Mouse (Mus musculus): ENCODE measurements at regions not wholly inside any gene's neighbourhood (a gene's known extent, or its start where the extent isn't known, plus 50 kb on each side); places are given as distances from the start of the nearest gene placed in this dataset.
A peak's percentile ranks its signal among the peaks of the same experiment; 100 is the strongest.
"Not testable (repeated sequence)": the region's sequence is repeated elsewhere in the genome, so short reads cannot be mapped to it uniquely, and the experiment has no call there.

DNA sequence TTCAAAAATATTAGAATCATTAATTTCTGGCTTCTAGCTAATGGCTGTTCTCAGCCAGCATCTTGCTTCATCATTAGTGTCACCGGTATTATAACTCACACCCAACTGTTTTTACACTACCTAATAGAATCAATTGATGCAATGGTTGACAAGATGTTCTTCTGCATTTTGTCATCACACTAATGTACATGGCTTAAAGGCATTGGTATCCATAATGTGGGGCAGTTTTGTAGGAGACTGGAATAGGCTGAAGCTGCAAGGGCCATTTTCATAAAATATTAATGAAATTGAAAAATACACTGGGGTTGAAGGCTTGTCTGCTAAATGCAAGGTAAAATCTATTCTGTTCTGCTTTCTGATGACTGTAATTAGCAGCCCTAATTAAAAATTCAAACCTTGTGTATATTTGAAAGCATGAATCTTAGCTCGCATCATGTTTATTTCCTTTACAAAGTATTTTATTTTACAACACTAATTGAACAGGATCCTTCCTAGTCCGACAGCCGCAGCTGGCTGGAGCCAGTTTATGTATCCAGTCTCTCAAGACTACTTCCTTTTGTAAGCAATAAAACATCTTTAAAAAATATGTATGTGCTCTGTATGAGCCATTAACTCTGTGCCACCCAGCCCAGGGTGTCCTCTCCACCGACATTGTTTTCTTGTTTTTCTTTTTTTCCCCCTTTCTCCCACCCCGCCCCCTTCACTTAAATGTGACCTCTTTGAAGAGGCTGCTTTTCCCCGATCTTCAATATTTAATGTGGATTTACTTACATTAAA is 259.6 kb downstream of the Pou4f1 start:
- no peak for DNase-seq (ENCODE audit: low read depth, low spot score)

DNA sequence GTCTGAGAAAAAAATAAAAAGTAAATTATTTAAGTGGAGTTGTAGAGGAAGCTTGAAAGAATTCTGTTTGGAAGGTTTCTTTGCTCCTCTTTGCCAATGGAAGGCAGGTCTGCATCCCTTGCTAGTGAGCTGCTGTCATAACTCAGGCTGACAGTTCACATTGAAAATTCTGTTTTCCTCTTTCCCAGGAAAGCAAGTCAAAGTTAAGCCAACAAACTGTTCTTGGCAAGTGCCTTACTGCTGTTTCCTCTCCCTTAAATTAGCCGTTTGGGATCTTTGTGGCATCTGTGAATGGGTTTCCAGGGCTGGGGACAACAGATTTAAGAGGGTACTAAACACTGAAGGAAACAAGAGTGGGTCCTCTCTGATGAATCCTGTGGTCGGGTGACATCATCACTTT is 261.2 kb downstream of the Pou4f1 start:
- no peak for DNase-seq (ENCODE audit: low read depth, low spot score)

DNA sequence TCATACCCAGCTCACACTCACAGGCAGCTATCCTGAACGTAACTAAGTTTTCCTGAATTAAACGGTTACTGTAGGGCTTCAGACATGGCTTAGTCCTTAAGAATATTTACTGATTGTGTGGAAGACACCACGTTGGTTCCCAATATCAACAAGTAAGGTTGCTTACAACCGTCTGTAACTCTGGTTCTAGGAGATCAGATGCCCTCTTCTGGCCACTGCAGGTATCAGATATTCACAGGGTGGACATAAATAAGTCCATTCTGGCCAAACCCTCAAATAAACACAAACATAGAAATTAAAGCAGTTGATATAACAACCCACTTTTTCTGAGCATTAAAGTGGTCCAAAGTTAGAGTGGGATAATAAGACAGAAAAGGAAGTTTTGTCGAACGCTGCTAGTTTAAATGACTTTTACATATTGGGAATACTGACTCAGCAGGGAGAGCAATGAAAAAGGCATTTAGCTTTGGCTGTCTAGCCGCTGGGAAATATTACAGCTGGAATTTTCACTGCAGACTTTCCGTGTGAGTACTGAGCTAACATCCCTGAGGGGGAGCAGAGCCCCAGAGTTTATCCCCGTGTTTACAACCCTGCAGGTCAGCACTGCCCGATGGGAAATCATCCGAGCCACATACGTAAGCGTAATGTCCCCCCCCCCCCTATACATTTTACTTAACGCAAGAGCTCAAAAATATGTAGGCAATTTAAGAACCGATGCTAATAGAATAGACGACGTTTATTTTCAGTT is 264.4 kb downstream of the Pou4f1 start:
- DNase-seq (ENCODE audit: low read depth, low spot score), result no peak

DNA sequence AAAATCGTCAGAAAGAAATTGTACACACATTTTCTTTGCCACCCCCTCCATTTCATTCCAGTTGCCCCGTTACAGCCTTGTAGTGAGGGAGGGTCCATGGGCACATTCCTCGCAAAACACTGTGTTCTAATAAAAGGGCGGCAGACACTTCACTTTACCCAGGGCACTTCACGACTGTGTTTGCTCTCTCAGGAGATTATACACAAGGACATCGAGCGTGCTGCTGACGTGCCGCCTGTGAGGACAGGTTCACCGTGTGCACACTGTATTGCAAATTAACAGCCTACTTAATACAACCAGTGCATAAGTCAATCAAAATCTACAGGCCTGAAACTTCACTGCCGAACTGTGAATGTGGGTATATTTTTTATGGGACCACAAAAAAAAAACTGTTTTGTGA is 274.6 kb downstream of the Pou4f1 start:
- DNase-seq (ENCODE audit: low read depth, low spot score), result no peak

DNA sequence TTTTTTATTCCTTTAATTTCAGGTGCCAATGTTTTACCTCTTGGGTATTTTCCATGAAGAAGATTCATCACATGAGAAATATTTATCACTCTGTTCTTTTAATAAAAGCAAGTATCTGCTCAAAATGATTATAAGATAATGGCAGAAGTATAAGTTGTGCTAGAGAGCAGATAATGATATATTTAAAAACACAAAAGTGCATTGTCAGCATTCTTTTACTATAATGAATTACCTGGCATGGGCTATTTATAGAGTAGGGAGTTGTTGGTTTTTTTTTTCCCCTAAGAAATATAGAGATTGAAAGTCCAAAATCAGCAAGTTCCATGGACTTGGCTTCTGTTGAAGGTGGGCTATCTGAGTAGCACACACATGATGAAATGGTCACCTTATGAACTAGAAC is 292.7 kb downstream of the Pou4f1 start:
- no peak for DNase-seq (ENCODE audit: low read depth, low spot score)

DNA sequence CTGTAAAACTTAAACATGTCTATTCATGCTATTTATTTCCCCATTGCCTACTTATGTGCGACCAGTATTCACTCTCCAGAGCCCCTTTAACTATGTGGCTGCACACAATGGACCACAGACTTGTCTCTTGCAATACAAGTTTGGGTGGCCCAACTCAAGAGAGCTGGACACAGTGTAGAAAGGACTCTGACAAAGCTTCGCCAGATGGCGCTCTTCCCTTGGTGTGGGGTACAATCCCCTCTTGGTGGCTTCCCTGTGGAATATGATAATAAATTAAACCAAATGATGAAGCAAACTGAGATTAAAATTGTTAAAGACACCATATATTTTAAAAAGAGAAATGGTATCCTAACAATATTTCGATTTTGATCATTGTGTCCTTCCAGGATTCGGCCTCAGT is 302.6 kb upstream of the Ednrb start:
- no peak for DNase-seq (ENCODE audit: low read depth, low spot score)

DNA sequence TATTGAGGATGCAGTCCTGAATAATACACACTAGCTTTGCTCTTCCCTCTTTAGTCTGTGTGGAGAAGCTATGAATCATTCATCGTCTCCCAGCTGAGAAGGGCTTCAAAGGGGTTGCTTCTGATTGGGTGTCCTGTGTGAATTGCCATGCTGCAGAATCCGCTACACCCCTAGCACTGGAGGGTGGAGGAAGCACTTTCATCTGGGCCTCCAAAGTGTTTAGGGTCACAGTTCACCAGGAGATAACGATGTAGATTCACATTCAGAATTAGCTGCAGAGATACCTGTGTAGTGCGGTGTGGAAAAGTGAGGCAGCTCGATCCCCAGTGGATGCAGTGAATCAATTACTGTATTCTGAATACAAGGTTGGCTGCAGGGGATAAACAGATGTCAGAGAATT is 301.2 kb upstream of the Ednrb start:
- DNase-seq (ENCODE audit: low read depth, low spot score), result no peak

DNA sequence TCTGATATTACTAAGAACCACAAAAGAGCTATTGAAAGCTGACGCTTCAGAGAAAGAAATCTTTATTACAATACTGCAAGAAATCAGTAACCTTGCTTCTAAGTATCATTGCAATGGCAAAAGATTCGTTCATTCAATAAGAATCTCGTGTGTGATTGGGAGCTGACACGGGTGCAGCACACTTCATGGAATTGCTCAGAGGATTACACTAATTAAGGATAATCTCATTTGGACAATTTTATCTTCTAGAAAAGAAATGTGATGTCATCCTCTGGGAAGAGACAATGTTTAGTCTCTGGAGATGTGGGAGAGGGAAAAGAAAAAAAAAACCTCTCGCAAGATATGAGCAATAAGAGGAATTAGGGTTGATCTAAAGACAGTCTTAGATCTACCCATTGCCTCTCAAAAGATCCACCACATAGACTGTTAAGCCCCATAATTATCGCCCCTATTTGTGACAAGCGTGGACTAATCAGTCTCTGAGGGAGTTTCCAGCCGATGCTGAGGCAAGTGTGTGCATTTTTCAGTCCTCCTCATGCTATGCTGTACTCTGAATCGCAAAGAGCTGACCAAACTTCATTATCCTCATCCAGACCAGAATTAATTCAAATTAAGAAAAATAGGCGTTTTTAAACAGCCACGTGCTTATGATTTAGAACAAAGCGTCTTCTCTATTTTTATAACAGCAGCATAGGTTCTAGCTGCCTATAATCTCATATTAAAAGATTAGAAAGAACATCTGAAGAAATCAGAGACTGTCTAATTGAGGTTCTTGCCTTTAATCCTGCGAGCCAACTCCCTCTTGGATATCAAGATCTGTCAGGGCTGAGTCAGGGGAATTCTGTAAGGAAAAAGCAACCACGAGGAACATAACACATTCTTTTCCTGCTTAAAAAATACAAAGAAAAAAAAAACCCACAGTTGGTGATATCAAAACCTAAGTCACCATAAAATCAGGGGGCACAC is 271.1 kb upstream of the Ednrb start:
- no peak for DNase-seq (ENCODE audit: low read depth, low spot score)

DNA sequence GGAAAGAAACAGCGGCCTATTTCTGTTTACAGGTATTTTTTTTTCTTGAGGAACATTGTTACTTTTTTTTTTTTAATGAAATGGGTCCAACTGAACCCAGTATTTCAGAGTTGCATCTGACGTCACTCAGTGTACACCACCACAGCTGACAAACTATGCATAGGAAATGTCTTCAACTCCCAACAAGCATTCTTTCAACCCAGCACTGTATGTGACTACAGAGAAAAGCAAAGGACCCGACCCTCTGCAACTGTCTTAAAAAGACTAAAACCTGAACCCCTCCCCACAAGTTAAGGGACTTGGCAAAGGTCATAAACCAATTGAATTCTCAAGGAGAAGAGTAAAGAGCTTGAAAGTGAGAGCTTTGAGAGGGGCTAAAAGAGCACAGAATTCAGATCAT is 270.0 kb upstream of the Ednrb start:
- DNase-seq (ENCODE audit: low read depth, low spot score), result no peak

DNA sequence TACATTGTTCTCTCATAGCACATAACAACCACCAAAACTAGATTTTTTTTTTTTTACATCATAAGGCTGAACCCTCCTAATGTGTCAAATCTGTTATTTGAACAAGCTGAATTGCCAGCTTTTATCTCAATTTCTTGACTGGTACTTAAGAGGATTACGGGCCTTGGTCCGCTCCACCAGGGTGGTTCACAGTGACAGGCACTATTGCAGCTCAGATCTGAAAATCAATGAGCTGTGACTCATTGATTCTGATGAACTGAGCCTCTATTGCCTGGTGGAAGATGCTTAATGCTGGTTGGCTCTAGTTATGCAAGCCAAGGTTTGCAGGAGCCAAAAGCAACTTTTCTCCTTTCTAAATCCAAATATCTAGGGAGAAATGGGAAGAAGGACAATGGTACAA is 269.2 kb upstream of the Ednrb start:
- no peak for DNase-seq (ENCODE audit: low read depth, low spot score)

DNA sequence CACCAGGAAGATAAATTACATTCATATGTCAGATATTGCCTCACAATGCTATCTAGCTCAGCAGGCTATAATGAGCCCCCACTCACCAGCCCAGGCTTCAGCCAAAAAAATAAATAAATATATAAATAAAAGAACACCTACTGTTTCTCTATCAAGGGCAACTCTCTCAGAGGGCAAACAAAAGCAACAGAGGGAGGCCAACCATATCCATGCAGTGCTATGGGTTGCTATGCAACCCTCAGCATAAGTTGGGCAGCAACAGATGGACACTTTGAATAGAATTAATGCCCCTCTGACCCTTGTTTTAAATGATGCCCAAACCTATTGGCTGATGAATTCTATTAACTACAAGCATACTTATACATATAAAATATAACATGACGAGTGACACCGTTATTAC is 242.2 kb upstream of the Ednrb start:
- DNase-seq (ENCODE audit: low read depth, low spot score), result no peak

DNA sequence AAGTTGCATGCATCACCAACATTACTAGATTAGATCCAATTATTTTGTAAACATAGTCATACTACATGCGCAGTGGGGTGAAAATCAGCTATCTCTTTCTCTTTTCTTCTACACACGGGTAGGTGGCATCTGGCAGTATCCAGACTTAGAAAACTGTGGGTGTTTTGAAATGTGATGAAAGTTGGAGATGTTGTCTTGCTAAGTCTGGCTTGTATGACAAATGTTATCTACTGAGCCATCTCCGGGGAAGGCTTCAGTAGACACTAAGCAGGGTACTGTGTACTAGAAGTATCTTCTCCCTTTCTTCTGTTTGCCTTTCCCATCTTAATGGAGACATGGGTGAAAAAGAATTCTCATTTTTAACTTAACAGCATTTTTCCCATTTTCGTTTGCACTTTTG is 220.0 kb upstream of the Ednrb start:
- DNase-seq (ENCODE audit: low read depth, low spot score), result not testable (repeated sequence)

DNA sequence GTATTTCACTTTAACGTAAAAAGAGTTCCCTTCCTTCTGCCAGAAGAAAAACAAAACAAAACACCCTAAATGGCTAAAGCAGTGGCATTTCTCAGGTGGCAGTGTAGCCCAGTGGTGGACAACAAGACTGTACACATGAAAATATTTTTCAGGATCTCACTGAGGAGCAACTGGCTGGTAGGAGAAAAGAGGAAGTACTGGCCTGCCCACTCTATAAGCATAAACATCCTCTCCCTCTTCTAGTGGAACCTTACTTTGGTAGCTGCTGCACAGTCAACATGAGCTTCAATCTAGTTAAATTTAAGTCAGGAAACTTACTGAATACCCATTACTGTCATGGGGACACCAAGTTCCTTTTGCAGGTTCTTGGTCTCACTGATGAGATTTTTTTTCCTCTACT is 209.5 kb upstream of the Ednrb start:
- DNase-seq (ENCODE audit: low read depth, low spot score), result no peak

DNA sequence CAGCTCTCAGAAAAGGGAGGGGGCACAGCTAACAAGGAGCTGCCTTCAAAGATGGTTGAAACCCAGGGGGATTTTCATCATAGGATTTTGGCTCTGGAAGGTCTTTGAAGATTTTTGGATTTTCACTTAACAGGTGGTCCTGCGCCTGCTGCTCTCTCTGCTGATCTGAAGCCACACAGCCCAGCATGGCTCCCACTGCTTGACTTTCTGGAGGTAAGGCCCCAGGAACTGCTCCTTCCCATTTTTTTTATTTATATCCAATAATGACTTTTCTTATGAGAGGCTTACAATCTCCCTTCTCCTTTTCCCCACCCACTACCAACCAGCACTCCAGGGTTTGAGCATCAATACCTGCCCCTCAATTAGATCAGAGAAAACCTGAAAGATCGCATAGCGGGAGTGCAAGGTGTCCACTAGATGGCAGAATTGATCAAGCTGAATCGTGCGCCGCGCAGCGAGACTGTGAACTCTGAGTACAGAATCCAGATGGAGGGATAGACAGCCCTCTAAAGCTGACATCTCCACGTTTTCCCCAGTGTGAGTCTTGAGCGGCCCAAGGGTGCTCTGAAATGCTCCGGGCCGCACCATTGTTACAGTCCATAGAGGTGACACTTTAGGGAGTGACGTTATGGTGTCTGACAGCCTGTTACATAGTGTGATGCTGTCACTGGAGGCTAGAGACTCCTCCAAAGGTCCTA is 194.6 kb upstream of the Ednrb start:
- DNase-seq (ENCODE audit: low read depth, low spot score), result peak; percentile 34

DNA sequence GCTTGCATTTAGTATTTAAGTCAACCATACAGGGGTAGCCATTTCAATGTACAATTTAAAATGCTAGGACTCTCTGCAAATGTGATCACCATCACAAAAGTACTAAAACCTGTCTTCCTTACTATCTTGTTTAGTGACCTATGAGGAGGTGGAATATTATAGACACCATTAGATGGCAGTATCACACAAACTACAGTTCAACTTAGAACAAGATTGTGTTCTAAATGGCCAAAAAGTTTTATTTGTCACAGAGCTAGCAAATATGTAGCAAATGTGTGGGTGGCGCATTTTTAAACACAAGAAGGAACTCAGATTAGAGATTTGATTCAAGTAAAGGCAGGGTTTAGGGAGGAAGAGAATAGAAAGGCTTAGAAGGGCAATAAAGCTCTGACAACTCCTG is 189.4 kb upstream of the Ednrb start:
- DNase-seq (ENCODE audit: low read depth, low spot score), result no peak

DNA sequence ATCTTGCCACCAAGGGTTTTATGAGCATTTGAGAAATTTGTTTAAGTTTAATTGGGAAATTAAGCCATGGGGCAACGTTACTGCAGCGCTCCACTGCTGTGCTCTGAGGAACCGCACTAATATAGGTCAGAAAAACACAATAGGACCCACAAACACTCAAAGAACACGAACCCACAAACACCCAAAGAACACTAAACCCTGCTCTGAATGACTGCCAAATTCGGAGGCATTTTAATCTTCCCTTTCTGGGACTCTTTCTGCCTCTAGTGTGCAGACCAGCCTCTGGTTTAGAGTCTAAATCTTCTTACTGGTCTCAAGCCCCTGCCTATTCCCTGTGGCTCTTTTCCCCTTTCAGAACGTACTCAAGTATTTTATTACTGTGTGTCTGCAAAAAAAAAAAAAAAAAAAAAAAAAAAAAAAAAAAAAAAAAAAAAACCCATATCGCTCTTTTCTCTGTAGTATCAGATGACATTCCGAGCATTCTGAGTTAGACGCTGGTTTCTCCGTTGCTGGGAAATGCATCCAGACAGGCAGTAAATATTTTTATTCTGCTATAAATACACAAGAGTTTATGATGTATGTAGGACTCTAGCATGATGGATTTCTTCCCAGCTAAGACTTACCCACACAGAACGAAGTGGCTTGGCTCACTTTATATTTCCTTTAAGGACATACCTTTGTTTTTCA is 186.7 kb upstream of the Ednrb start:
- DNase-seq (ENCODE audit: low read depth, low spot score), result no peak

DNA sequence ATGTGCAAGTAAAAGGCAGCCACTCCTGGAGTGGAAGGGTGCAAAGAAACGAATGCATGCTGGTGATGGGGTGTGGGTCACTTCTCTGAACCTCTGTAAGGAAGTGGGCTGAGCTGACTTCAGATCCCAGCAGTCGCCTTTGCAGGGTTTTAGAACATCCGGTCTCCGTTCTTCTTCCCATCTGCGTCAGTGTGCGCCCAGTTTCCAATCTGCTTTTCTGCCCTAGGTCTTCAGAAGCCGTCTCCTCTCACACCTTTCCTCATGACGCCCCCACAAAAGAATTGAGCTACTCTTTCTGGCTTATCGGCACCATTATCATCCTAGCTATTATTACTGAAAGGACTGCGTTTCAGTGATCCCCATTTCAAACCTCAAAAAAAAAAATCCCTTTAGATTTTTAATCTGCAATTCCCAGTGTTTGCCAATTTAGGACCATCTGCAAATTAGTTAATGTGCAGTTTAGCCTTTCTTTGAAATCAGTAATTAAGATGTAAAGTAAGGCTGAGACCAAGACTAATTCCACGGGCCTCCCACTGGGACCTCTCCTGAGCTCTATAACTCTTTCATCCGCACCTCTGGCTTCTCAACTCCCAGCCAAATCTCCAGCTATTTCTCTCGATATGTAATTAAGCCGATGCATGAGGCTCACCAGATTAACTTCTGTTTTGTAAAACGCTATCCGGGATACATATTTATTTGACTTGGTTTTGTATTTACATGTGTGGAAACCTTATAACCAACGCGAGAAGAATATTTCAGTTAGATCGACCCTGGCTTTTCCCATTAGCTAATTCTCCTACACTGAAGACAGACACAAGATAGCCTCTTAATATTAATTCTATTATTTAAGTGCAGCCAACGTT is 185.7 kb upstream of the Ednrb start:
- no peak for DNase-seq (ENCODE audit: low read depth, low spot score)

DNA sequence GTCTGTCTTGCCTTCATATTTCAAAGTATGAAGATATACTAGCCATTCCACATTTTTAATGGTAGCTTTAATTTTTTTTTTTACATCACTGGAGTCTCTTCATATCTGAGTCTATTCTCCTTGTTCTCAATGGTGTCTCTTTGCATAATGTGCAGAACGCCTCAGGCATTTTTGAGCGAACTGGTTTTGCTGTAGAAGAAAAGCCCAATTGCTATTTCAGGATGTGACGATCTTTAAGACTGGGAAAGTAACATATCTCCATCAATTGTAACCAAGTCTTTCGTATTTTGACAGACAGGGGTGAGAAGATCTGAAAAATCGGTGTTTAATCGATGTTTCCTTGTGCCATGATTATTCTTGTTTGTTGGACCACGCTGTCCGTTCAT is 183.7 kb upstream of the Ednrb start:
- DNase-seq (ENCODE audit: low read depth, low spot score), result no peak

DNA sequence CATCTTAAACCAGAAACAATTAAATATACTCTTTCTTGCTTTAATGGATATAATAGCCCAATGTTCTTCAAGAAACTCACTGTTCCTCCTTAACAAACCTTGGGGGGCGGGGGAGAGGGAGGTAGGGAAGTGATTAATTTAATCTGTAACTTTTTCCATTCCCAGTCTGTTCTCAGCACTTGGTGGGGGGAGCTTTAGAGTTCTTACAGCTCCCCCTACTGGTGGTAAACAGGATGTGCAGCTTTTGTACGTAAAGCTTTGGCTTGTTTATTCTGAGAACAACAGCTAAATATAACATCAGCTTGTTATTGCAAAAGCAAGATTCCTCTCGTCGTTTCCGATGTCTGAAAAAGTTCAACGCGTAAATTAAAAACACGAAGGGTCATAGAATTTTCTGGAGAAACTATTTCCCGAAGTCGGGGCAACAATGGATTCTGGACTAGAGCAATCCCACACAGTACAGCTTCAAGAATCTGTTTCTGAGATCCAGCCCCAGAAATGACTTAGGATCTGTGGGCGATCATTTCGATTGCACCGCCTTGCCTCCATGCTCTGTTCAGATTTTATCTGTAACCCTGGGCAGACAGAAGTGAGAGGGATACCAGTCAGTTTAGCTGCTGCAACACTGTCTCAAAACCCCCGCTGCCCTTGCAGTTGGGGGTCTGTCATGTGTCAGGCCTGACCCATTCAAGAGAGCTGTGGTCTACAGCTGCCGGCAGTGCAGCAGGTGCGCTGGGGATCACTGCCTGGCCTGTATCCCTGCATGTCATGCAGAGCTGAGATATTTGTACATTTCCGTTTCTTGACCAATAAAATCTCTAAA is 183.1 kb upstream of the Ednrb start:
- DNase-seq (ENCODE audit: low read depth, low spot score), result no peak

Measured in brain, embryonic 18.5 days (tissue).